Mouse (Mus musculus) bone marrow macrophage, adult 2 months (primary cell): ENCODE results near the gene Fbln5.

Source experiments
- CTCF ChIP-seq: IDR thresholded peaks from 2 replicates; pipeline ENCODE4 v1.5.1; 2012; ENCODE audit warnings: low read depth, mild to moderate bottlenecking, low read length, moderate library complexity
- POLR2A ChIP-seq: IDR thresholded peaks from 2 replicates; pipeline ENCODE4 v1.6.1; 2012; ENCODE audit warnings: mild to moderate bottlenecking, low read depth, low read length, borderline replicate concordance

GRCm38 (mm10) chr12:101854336-101854735, 35.5 kb upstream of the Fbln5 start:
- TF ChIP-seq CTCF, result no peak
- no peak for TF ChIP-seq POLR2A
